Mouse (Mus musculus) lung, postnatal 0 days (tissue): Measurements from ENCODE around the gene Islr. TPM values are rescaled to one million over a fixed set of nuclear protein-coding genes. Genes with fewer than 3 reads are reported as not detected.

Experiments used
- ATAC-seq: fragments of 200-750 bp; cut with Nextera tagmentation; 2 replicates; pipeline ENCODE4 v1.8.0; 2017; ENCODE audit warnings: moderate library complexity
- DNase-seq: peaks from one replicate; pipeline ENCODE4 v3.0.0-alpha.2; 2016; ENCODE audit warnings: low spot score
- H3K27ac ChIP-seq: fragments of 300-500 bp; sonication (generic); 2 replicates; pipeline ENCODE4 v1.5.1; 2014; ENCODE audit warnings: antibody characterized with exemption, mild to moderate bottlenecking, low read length, mixed read lengths
- H3K27me3 ChIP-seq: fragments of 300-500 bp; sonication (generic); replicated peaks from 2 replicates; pipeline ENCODE4 v1.6.1; 2014; ENCODE audit warnings: low read length, mixed read lengths; ENCODE audit not compliant: insufficient read depth
- H3K36me3 ChIP-seq: fragments of 300-500 bp; sonication (generic); 2 replicates; pipeline ENCODE4 v1.6.1; 2014; ENCODE audit warnings: low read length, mixed read lengths; ENCODE audit not compliant: insufficient read depth
- H3K4me1 ChIP-seq: fragments of 300-500 bp; sonication (generic); 2 replicates; pipeline ENCODE4 v1.6.1; 2014; ENCODE audit warnings: antibody characterized with exemption, low read depth, low read length, mixed read lengths; ENCODE audit not compliant: insufficient read depth
- H3K4me2 ChIP-seq: fragments of 300-500 bp; sonication (generic); replicated peaks from 2 replicates; pipeline ENCODE4 v1.6.1; 2014; ENCODE audit warnings: low read depth, mild to moderate bottlenecking, low read length, moderate library complexity, mixed read lengths
- H3K4me3 ChIP-seq: fragments of 300-500 bp; sonication (generic); 2 replicates; pipeline ENCODE4 v1.5.1; 2014; ENCODE audit warnings: low read depth, low read length
- H3K9ac ChIP-seq: fragments of 300-500 bp; sonication (generic); replicated peaks from 2 replicates; pipeline ENCODE4 v1.6.1; 2014; ENCODE audit warnings: low read depth, mild to moderate bottlenecking
- H3K9me3 ChIP-seq: fragments of 300-500 bp; sonication (generic); 2 replicates; pipeline ENCODE4 v1.6.1; 2016; ENCODE audit warnings: low read length, mixed read lengths
- CTCF ChIP-seq: IDR thresholded peaks from 2 replicates; pipeline ENCODE4 v1.5.1; 2016; ENCODE audit warnings: antibody characterized with exemption, mild to moderate bottlenecking
- EP300 ChIP-seq: IDR thresholded peaks from 2 replicates; pipeline ENCODE4 v1.6.1; 2016; ENCODE audit warnings: antibody characterized with exemption, mild to moderate bottlenecking, control low read depth
- WGBS: fragments of 180-500 bp; shearing (Covaris S2); extraction: QIAGEN DNeasy Blood & Tissue Kit; methylation state at CpG from one replicate; pipeline ENCODE4 v1.1.7; 2014; 5-methylcytosine and 5-hydroxymethylcytosine counted together
- polyA plus RNA-seq: library from polyadenylated mRNA; unstranded; fragments of >200 nt; fragmentation: Nextera tagmentation; extraction: Ambion mirVana; gene quantifications from 2 replicates; pipeline ENCODE4 v1.2.1, GENCODE M21; 2015

The Islr gene
- polyA plus RNA-seq, 1 experiment from 2014 or later: 21.6 TPM

DNA sequence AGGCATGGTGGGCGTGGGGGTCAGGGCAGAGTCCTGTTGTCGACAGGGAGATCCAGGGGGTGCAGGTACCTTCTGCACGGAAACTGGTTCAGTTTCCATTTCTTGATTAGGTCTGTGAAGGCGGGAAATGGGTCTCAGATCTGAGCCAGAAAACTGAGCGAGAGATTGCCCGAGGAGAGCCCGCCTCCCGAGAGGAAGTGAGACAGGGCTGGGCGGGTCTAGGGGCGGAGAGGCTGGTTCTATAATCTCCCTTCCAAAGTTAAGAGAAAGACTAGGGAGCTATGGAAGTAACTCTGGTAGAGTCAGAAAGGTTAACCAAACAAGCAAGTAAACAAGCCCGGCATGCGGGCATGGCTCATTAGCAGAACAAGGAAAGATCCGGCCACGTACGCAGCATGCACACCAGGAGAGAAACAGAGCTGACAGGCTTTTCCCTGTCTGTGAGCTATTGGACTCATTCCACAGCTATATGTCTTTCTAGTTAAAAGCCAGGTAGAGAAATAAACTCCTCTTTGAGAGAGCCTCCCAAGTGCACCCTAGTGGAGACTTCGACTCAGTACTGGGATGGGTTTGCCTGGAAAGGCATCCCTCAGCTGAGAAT is 45.6 kb upstream of the Islr start, which contains the start of gene Pml:
Gene Pml (minus strand): TSS at position 195 of the 601 bp plus-strand sequence.
- peak; percentile 90 for DNase-seq
- no peaks in the 10 kb centered on the region for H3K9me3 ChIP-seq
- under 1% methylated on average over 16 of the region's 16 CpGs for WGBS
- TF ChIP-seq CTCF (peak; percentile 49), EP300 (no peak)
- peak within 1 kb of the TSS; percentile 94 for H3K27ac ChIP-seq
- peak; percentile 63 for ATAC-seq
- H3K36me3 ChIP-seq: no peaks in the 10 kb centered on the region
- peak within 1 kb of the TSS; percentile 69 for H3K9ac ChIP-seq
- H3K4me3 ChIP-seq: peak within 1 kb of the TSS; percentile 55
- H3K27me3 ChIP-seq: no peaks in the 10 kb centered on the region
- peaks cover 13% of the 10 kb centered on the region; the same call in 1 of the 2 replicates for H3K4me1 ChIP-seq
- peak within 1 kb of the TSS; percentile 76 for H3K4me2 ChIP-seq

DNA sequence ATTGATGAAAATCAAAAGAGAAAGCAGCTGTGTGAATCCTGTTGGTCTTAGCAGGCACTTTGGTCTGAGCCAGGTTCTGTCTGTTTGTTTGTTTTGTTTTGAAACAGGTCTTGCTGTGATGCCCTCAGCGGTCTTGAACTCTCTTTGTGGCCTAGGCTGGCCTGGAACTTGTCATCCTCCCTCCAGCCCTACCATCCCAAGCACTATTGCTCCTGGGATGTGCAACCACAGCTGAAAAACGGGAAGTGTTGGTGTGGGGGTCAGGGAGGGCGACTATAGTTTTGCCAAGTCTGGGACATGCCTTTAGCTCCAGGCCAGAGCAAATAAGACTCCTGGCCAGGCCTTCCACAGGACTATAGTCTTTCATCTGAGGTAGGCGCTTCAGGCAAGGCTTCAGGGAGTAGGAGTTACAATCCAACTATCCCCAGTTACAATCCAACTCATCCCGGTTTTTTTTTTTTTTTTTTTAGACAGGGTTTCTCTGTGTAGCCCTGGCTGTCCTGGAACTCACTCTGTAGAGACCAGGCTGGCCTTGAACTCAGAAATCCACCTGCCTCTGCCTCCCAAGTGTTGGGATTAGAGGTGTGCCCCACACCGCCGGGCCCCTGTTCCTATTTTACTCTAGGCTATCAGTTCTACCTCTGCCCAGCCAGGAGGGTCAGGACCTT is 44.8 kb upstream of the Islr start:
- Histone ChIP-seq H3K27me3 (no peaks in the 10 kb centered on the region), H3K9ac (peak overlapping the region; percentile 69), H3K4me3 (peak overlapping the region; percentile 55), H3K4me1 (peaks cover 13% of the 10 kb centered on the region; the same call in 1 of the 2 replicates), H3K9me3 (no peaks in the 10 kb centered on the region), H3K36me3 (no peaks in the 10 kb centered on the region), H3K4me2 (peak overlapping the region; percentile 76), H3K27ac (peak overlapping the region; percentile 94)
- TF ChIP-seq EP300: no peak
- TF ChIP-seq CTCF: no peak
- no peak for DNase-seq
- no peak for ATAC-seq
- 17% methylated on average over 7 of the region's 7 CpGs for WGBS

DNA sequence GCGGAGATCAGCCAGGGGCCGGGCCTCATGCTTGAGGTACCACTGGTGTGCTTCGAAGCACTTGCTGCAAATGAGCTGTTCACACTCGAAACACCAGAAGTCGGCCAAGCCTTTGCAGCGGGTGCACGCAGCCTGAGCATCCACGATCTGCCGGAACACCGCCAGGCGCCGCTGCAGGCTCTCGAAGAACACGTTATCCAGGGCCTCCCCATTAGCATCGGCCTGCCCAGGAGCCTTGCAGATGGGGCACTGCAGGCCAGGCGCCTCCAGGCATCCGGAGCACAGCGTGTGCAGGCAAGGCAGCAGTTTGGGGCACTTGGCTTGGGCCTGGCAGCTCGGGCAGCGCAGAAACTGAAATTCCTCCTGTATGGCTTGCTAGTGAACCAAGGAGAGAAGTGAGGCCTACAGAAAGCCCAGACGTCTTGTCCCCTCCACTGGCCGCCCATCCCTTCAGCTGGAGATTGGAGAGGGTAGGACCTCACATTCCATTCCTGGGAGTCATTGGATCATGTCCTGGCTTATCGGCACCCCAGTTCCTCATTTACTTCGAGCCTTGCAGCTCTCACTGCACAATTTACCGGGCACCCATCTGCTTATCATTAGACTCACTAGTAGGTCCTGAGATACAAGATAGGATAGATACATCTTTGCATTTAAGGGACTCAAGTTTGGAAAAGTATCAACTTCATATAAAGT is 43.1 kb upstream of the Islr start:
- peak; percentile 85 for ATAC-seq
- peak overlapping the region; percentile 64; the same call in 1 of the 2 replicates for H3K27ac ChIP-seq
- no peaks in the 10 kb centered on the region for H3K27me3 ChIP-seq
- H3K4me2 ChIP-seq: peak overlapping the region; percentile 43
- no peak overlapping the region; the same call in 1 of the 2 replicates for H3K9ac ChIP-seq
- peak; percentile 90 for DNase-seq
- peak overlapping the region; percentile 20; the same call in 1 of the 2 replicates for H3K4me3 ChIP-seq
- H3K4me1 ChIP-seq: peaks cover 13% of the 10 kb centered on the region; the same call in 1 of the 2 replicates
- TF ChIP-seq CTCF (peak; percentile 96), EP300 (no peak)
- no peaks in the 10 kb centered on the region for H3K36me3 ChIP-seq
- H3K9me3 ChIP-seq: no peaks in the 10 kb centered on the region
- 10% methylated on average over 25 of the region's 25 CpGs for WGBS

DNA sequence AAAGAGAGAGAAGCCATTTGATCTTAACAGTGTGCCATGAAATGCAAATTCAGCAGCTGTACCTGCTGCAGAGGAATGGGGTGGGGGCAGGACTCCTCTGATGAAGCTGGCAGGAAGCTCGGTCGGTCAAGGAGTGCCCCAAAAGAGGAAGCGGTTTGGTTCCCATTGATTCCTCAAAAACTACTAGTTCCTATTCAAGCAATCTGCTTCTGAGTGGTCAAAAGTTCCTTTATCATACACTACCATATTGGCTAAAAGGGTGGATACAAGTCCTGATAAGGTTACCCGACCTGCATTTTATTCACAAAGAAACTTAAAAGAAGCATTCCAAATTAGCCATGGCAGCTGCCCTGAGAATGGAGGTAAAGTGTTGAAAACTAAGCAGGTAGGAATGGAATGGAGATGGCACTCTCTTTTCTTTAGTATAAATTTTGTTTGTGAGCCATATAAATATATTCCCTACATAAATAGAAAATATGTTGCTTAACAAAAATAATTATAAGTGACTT is 42.0 kb upstream of the Islr start:
- Histone ChIP-seq H3K4me1 (peaks cover 16% of the 10 kb centered on the region; the same call in 1 of the 2 replicates), H3K4me3 (no peak overlapping the region), H3K27ac (no peak overlapping the region), H3K27me3 (no peaks in the 10 kb centered on the region), H3K9me3 (no peaks in the 10 kb centered on the region), H3K9ac (no peak overlapping the region), H3K36me3 (no peaks in the 10 kb centered on the region), H3K4me2 (no peak overlapping the region)
- TF ChIP-seq EP300 (no peak), CTCF (no peak)
- WGBS: 68% methylated on average over 4 of the region's 4 CpGs
- DNase-seq: no peak
- no peak for ATAC-seq

DNA sequence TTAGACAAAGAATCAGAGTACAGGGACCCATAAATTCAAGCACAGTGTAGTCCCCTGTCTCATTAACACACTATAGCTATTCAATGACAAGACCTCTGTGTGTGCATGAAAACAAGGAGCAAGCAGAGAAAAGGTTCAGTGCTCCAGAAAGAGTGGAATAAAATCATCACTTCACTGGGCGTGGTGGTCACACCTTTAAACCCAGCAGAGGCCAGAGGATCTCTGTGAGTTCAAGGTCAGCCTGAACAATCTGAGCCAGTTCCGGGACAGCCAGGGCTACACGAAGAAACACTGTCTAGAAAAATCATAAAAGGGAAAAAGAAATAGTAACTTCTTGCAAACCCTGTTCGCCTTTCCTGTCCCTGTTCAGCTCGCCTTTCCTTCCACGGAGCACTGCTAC is 39.6 kb upstream of the Islr start:
- DNase-seq (no peak), ATAC-seq (no peak)
- H3K4me2 ChIP-seq: no peak overlapping the region
- H3K4me1 ChIP-seq: peaks cover 10% of the 10 kb centered on the region; the same call in 1 of the 2 replicates
- TF ChIP-seq CTCF: no peak
- no peak for TF ChIP-seq EP300
- 65% methylated on average over 6 of the region's 6 CpGs for WGBS
- no peaks in the 10 kb centered on the region for H3K9me3 ChIP-seq
- H3K9ac ChIP-seq: no peak overlapping the region
- no peak overlapping the region for H3K27ac ChIP-seq
- H3K36me3 ChIP-seq: no peaks in the 10 kb centered on the region
- no peaks in the 10 kb centered on the region for H3K27me3 ChIP-seq
- no peak overlapping the region for H3K4me3 ChIP-seq

DNA sequence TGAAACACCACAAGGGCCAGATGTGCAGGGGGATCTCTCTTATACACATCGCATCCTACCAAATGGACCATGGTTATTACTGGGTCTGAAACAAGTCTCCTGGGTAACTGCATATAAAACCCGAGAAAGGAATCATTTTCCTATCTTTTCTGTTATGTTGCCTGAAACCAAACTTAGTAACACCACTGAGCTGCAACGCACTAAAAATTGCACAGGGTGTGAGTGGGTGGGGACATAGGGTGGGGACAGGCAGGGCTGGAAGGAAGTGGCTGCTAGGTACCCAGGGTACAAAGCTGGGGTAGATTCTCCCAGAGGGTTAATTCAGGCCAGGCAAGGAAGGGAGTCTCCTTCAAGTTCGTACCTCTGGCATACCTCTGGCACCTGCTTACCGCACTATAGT is 38.6 kb upstream of the Islr start:
- Histone ChIP-seq H3K4me3 (no peak overlapping the region), H3K4me1 (peaks cover 10% of the 10 kb centered on the region; the same call in 1 of the 2 replicates), H3K36me3 (no peaks in the 10 kb centered on the region), H3K27ac (no peak overlapping the region), H3K27me3 (no peaks in the 10 kb centered on the region), H3K4me2 (no peak overlapping the region), H3K9ac (no peak overlapping the region), H3K9me3 (no peaks in the 10 kb centered on the region)
- 66% methylated on average over 5 of the region's 5 CpGs for WGBS
- TF ChIP-seq EP300 (no peak), CTCF (no peak)
- DNase-seq (no peak), ATAC-seq (no peak)
